Mouse (Mus musculus) forebrain, embryonic 14.5 days (tissue): ENCODE measurements around the gene Nf1. TPM values are rescaled to one million over a fixed set of nuclear protein-coding genes. Genes with fewer than 3 reads are reported as not detected.

Experiments
- ATAC-seq: fragments of 200-750 bp; cut with Nextera tagmentation; 2 replicates; pipeline ENCODE4 v1.8.0; 2017; ENCODE audit warnings: mild to moderate bottlenecking, moderate library complexity
- DNase-seq: peaks from one replicate; pipeline ENCODE4 v3.0.0-alpha.2; 2015; ENCODE audit warnings: low spot score
- H3K27ac ChIP-seq: fragments of 300-500 bp; sonication (generic); 2 replicates; pipeline ENCODE4 v1.5.1; 2014; ENCODE audit warnings: low read depth, mild to moderate bottlenecking, control low read depth, low read length, moderate library complexity
- H3K27me3 ChIP-seq: fragments of 300-500 bp; sonication (generic); replicated peaks from 2 replicates; pipeline ENCODE4 v1.6.1; 2014; ENCODE audit warnings: low read length, control low read depth, mixed read lengths; ENCODE audit not compliant: control insufficient read depth, insufficient read depth
- H3K36me3 ChIP-seq: fragments of 300-500 bp; sonication (generic); 2 replicates; pipeline ENCODE4 v1.6.1; 2014; ENCODE audit warnings: low read length, control low read depth; ENCODE audit not compliant: control insufficient read depth, insufficient read depth
- H3K4me1 ChIP-seq: fragments of 300-500 bp; sonication (generic); 2 replicates; pipeline ENCODE4 v1.6.1; 2014; ENCODE audit warnings: antibody characterized with exemption, low read length, control low read depth; ENCODE audit not compliant: control insufficient read depth, insufficient read depth
- H3K4me2 ChIP-seq: fragments of 300-500 bp; sonication (generic); 2 replicates; pipeline ENCODE4 v1.6.1; 2014; ENCODE audit warnings: mild to moderate bottlenecking, control low read depth, low read length
- H3K4me3 ChIP-seq: fragments of 300-500 bp; sonication (generic); 2 replicates; pipeline ENCODE4 v1.5.1; 2014; ENCODE audit warnings: low read depth, low read length, control low read depth
- H3K9ac ChIP-seq: fragments of 300-500 bp; sonication (generic); 2 replicates; pipeline ENCODE4 v1.6.1; 2014; ENCODE audit warnings: mild to moderate bottlenecking, low read length, control low read depth, moderate library complexity
- H3K9me3 ChIP-seq: fragments of 300-500 bp; sonication (generic); replicated peaks from 2 replicates; pipeline ENCODE4 v1.6.1; 2016; ENCODE audit warnings: low read length, control low read depth, mixed read lengths; ENCODE audit not compliant: control insufficient read depth
- WGBS: fragments of 180-500 bp; shearing (Covaris S2); extraction: QIAGEN DNeasy Blood & Tissue Kit; methylation state at CpG from one replicate; pipeline ENCODE4 v1.1.7; 2014; 5-methylcytosine and 5-hydroxymethylcytosine counted together
- polyA plus RNA-seq: library from polyadenylated mRNA; unstranded; fragments of >200 nt; fragmentation: Nextera tagmentation; extraction: Ambion mirVana; gene quantifications from 2 replicates; pipeline ENCODE4 v1.2.1, GENCODE M21; 2014

Nf1 gene
- polyA plus RNA-seq, 1 experiment from 2014 or later, result 9.8 TPM

DNA sequence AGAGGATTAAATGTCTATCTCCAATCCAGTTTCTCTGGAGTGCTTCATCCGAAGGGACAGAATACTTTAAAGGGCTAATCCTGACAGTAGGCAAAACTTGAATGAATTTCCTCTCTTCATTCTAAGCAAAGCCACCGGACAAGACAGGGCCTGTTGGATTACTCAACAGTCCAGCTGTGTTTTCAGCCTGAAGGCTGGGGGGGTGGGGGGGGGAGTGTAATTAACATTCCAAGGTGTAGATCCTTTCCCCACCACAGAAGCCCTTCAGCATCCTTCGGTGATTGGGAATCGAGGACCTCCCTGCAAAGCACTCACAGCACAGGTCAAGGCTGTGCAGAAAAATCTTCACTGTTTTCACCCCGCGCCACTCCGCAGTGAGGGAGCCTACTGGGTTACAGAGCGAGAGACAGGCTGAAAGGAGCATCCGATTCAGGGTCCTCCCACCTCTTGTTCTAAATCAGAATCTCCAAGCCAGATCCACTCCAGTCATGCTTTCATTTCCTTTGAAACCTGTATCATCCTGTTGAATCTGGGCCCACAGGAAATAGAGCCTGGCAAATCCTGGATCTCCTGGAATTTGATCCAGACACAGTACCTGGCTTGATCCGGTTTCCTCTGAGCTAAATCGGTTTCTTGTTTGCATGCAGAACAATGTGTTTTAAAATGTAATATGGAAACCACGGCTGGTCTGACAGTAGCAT, 15.4 kb upstream of the Nf1 start:
- 59% methylated on average over 12 of the region's 12 CpGs for WGBS
- no peaks in the 10 kb centered on the region for H3K9me3 ChIP-seq

DNA sequence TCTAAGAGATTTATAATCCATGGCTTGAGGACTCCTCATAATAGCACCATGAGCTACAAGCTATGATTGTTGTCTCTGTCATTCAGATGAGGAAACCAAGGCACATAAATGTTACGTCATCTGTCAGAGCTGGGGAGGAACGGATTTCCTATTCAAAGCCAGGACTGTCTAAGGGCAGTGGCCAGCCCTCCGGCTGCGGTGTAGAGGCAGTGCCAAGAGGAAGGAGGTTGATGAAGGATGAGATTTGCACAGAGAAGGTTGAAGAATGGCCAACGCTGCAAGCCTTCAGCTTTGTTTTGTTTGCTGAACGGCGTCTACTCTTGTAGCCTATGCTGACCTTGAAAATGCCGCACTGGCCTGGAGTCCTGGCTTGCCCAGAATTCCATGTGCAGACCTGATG, 13.8 kb upstream of the Nf1 start:
- H3K4me1 ChIP-seq, result no peaks in the 10 kb centered on the region
- no peak overlapping the region for H3K9ac ChIP-seq
- no peak for DNase-seq
- H3K4me2 ChIP-seq, result no peak overlapping the region
- ATAC-seq, result no peak
- no peak overlapping the region for H3K27ac ChIP-seq
- H3K27me3 ChIP-seq, result no peaks in the 10 kb centered on the region
- no peaks in the 10 kb centered on the region for H3K9me3 ChIP-seq
- H3K36me3 ChIP-seq, result no peaks in the 10 kb centered on the region
- H3K4me3 ChIP-seq, result no peak overlapping the region
- WGBS, result 85% methylated on average over 8 of the region's 8 CpGs

More for the DNA sequence above, 15.4 kb upstream of the Nf1 start:
- ATAC-seq (no peak), DNase-seq (no peak)
- Histone ChIP-seq H3K36me3 (no peaks in the 10 kb centered on the region), H3K9ac (no peak overlapping the region), H3K27me3 (no peaks in the 10 kb centered on the region), H3K4me2 (no peak overlapping the region), H3K4me1 (no peaks in the 10 kb centered on the region), H3K4me3 (no peak overlapping the region), H3K27ac (no peak overlapping the region)

DNA sequence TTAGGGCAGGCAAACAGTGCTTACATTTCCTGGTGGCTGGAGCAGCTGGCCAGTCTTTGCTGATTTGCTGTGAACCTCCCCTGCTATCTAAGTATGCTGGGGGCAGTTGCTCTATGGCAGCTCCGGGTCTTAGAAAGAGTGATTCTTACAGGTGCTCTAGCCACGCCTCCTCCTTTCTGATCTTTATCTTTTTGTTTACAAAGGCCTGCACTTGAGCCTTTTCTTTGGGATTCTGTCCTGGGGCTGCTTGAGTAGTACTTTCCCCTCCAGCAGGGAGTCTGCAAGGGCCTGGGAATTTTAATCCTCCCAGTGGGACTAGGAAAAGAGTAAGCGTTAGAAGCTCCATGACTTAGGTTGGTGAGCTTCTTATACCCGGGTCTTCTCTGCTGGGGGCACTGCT, 12.4 kb upstream of the Nf1 start:
- no peak overlapping the region for H3K27ac ChIP-seq
- DNase-seq, result no peak
- H3K4me1 ChIP-seq, result no peaks in the 10 kb centered on the region
- no peak overlapping the region for H3K4me2 ChIP-seq
- H3K9me3 ChIP-seq, result no peaks in the 10 kb centered on the region
- H3K36me3 ChIP-seq, result no peaks in the 10 kb centered on the region
- no peak for ATAC-seq
- no peak overlapping the region for H3K4me3 ChIP-seq
- WGBS, result 11% methylated on average over 4 of the region's 4 CpGs
- no peak overlapping the region for H3K9ac ChIP-seq
- no peaks in the 10 kb centered on the region for H3K27me3 ChIP-seq

DNA sequence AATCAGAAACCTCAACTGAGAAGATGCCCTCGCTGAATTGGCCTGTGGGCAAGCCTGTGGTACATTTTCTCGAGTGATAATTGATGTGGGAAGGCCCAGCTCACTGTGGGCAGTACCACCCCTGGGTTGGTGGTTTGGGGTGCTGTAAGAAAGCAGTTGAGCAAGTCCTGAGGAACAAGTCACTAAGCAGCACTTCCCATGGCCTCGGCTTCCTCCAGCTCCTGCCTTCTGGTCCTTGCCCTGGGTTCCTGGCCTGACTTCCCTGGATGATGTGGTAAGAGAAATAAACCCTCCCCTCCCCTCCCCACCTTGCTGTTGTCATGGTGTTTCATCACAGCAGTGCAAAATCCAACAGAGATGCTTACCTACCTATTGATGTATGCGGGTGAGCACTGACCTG, 11.4 kb upstream of the Nf1 start:
- 94% methylated on average over 4 of the region's 4 CpGs for WGBS
- Histone ChIP-seq H3K36me3 (no peaks in the 10 kb centered on the region), H3K27me3 (no peaks in the 10 kb centered on the region), H3K4me2 (no peak overlapping the region), H3K4me3 (no peak overlapping the region), H3K9ac (no peak overlapping the region), H3K4me1 (no peaks in the 10 kb centered on the region), H3K9me3 (no peaks in the 10 kb centered on the region), H3K27ac (no peak overlapping the region)
- DNase-seq (no peak), ATAC-seq (no peak)

DNA sequence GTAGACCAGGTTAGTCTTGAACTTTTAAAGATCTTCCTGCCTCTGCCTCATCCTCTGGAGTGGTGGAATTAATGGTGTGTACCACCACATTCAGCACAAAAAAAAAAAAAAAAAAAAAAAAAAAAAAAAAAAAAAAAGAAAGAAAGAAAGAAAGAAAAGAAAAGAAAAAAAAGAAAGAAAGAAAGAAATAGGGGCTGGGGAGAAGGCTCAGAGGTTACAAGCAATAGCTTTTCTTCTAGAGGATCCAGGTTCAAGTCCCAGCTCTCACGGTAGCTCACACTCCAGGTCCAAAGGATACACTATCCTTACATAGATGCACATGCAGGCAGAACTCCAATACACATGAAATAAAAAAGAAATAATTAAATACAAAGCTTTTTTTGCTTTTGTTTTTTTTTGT, 9.9 kb upstream of the Nf1 start:
- no peak overlapping the region for H3K4me2 ChIP-seq
- H3K9ac ChIP-seq, result no peak overlapping the region
- H3K27ac ChIP-seq, result no peak overlapping the region
- no peak overlapping the region for H3K4me3 ChIP-seq
- no peaks in the 10 kb centered on the region for H3K36me3 ChIP-seq
- no peak for DNase-seq
- no peaks in the 10 kb centered on the region for H3K27me3 ChIP-seq
- ATAC-seq, result no peak
- WGBS, result 100% methylated on average over 1 of the region's 1 CpGs
- no peaks in the 10 kb centered on the region for H3K4me1 ChIP-seq
- no peaks in the 10 kb centered on the region for H3K9me3 ChIP-seq

DNA sequence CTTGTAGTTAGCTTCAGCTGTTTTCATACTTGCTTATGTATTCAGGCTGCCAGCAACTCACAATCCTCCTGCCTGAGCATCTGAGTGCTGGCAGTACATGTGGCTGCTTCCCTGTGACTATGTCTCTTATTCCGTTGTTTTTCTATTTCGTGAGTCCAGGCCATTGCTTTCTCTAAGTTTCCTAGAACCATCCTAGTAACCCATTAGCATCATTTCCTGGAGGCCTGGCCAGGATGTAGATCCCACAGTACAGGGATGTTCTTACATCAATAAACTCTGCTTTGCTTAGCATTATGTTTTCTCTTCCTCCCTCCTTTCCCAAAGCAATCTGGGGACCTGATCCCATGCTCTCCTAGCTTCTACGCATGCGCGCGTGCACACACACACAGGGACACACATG, 4.4 kb upstream of the Nf1 start:
- Histone ChIP-seq H3K4me1 (no peaks in the 10 kb centered on the region), H3K36me3 (no peaks in the 10 kb centered on the region), H3K4me2 (no peak overlapping the region), H3K27ac (no peak overlapping the region), H3K27me3 (no peaks in the 10 kb centered on the region), H3K4me3 (no peak overlapping the region), H3K9me3 (no peaks in the 10 kb centered on the region; the same call in 1 of the 2 replicates), H3K9ac (no peak overlapping the region)
- DNase-seq (no peak), ATAC-seq (no peak)
- 98% methylated on average over 6 of the region's 6 CpGs for WGBS

DNA sequence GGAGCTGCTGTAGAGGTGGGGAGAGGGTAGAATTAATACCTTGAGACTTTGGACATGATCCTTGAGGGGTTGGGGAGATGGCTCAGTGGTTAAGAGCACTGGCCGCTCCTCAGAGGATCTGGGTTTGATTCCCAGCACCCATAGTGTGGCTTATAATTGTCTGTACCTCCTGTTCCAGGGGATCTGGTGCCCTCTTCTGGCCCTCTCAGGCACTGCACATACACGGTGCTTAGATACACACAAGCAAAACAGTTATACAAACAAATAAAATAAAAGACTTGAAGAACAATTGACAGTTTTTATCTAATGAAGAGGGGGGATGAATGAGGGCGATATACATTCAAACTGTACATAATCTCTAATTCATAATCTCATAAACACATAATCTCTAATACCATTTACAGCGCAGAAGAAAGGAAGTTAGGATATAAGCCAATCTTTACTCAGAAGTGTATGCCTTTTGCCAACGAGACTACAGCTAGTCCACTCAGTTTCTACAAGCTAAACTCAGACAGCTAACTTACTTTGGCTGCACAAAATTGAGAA, 2.7 kb upstream of the Nf1 start:
- DNase-seq, result no peak
- no peak overlapping the region for H3K4me2 ChIP-seq
- no peak overlapping the region for H3K27ac ChIP-seq
- no peak overlapping the region for H3K4me3 ChIP-seq
- no peak for ATAC-seq
- WGBS, result 91% methylated on average over 5 of the region's 5 CpGs
- H3K4me1 ChIP-seq, result peaks cover 9% of the 10 kb centered on the region
- H3K36me3 ChIP-seq, result no peaks in the 10 kb centered on the region
- H3K9ac ChIP-seq, result no peak overlapping the region
- no peaks in the 10 kb centered on the region; the same call in 1 of the 2 replicates for H3K9me3 ChIP-seq
- H3K27me3 ChIP-seq, result no peaks in the 10 kb centered on the region

DNA sequence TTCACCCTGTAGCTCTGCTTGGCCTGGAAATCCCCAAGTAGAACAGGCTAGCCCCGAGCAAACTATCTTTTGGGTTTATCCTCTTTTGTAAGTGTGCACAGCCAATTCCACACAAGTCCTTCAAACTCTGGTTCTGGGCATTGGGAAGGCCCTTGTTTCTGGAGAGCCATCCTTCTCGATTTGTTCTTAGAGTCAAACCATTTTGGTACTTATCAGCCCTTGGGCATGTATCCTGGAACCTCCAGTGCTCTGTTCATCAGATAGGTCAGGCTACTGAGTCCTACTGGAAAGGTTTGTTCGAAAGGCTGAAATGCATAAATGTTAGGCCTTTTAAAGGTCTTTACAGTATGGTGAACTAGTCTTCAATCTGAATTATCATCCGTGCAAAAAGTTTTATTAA, 872 bp upstream of the Nf1 start:
- Histone ChIP-seq H3K4me3 (peak overlapping the region; percentile 98), H3K36me3 (no peaks in the 10 kb centered on the region), H3K9ac (peak overlapping the region; percentile 97), H3K27me3 (no peaks in the 10 kb centered on the region), H3K27ac (no peak overlapping the region), H3K4me2 (peak overlapping the region; percentile 75), H3K4me1 (peaks cover 9% of the 10 kb centered on the region), H3K9me3 (no peaks in the 10 kb centered on the region; the same call in 1 of the 2 replicates)
- DNase-seq, result peak; percentile 6
- whole genome bisulfite sequencing, result 53% methylated on average over 4 of the region's 4 CpGs
- ATAC-seq, result no peak
